Comparison of ENCODE assay signal across 22 mouse cellular contexts in the genomic region with DNA sequence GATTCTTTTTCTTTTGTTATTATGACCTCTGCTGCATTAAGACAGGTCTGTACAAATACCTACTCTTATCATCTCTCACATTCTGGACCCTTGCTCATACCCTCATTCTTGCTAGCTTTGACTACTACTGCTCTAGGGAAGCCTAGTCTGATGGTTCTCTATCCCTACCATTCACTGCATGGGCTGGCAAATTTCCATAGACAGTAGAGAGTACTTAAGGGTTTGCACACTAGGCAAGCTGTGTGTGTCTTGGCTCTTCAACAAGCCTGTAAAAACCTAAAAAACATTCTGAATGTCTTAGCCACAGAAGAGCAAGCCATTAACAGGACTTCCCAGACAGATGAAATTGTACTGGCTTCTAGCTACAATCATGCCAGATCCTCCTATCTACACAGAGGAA.
"Had no signal": no experiment of that assay in that cellular context is flagged by ENCODE, and none has a peak within 500 bp of the region (broad histone marks: within the 10 kb centered on the region; RNA-seq: fewer than 3 reads in every experiment).

No protein-coding gene starts in this region.

- H3K27me3 ChIP-seq: limb, embryonic 13.5 days; liver, embryonic 12.5 days; liver, embryonic 15.5 days; midbrain, embryonic 12.5 days; midbrain, embryonic 15.5 days; neural tube, embryonic 12.5 days; neural tube, embryonic 15.5 days had no signal

- DNase-seq: kidney, adult 9 months; kidney, postnatal 36 days; liver; lung, adult 18-20 months; lung, postnatal 14 days; lung, postnatal 4 days; right cerebral cortex, adult 18-20 months; right cerebral cortex, postnatal 14 days; right cerebral cortex, postnatal 4 days; thymus, adult 2 months; thymus, postnatal 14 days; thymus, postnatal 4 days had no signal

- H3K4me1 ChIP-seq: limb, embryonic 10.5 days; liver, embryonic 12.5 days; liver, embryonic 15.5 days; midbrain, embryonic 12.5 days; midbrain, embryonic 15.5 days; neural tube, embryonic 12.5 days; neural tube, embryonic 15.5 days had no signal

- H3K4me3 ChIP-seq: limb, embryonic 10.5 days; limb, embryonic 13.5 days; liver, embryonic 12.5 days; liver, embryonic 15.5 days; midbrain, embryonic 12.5 days; midbrain, embryonic 15.5 days; neural tube, embryonic 12.5 days; neural tube, embryonic 15.5 days had no signal

- H3K27ac ChIP-seq: kidney, postnatal 0 days; limb, embryonic 10.5 days; limb, embryonic 13.5 days; liver, embryonic 12.5 days; liver, embryonic 15.5 days; midbrain, embryonic 12.5 days; midbrain, embryonic 15.5 days; neural tube, embryonic 12.5 days; neural tube, embryonic 15.5 days; stomach, postnatal 0 days had no signal
